Mouse (Mus musculus): ENCODE results near the gene Ccdc194.
"Not testable (repeated sequence)": the region's sequence is repeated elsewhere in the genome, so short reads cannot be mapped to it uniquely, and the experiment has no call there.

Gene Ccdc194

GRCm38 (mm10) chr8:71552770-71553169, 27.3 kb upstream of the Ccdc194 start:
- DNase-seq, result no peak

GRCm38 (mm10) chr8:71550754-71551153, 25.2 kb upstream of the Ccdc194 start:
- no peak for DNase-seq

- no peak for DNase-seq
These were observed 22.1 kb upstream of the Ccdc194 start for GRCm38 (mm10) chr8:71547590-71547989.

- no peak for DNase-seq
These were observed 19.5 kb upstream of the Ccdc194 start for GRCm38 (mm10) chr8:71545053-71545452.

GRCm38 (mm10) chr8:71543755-71544154, 18.2 kb upstream of the Ccdc194 start:
- no peak for DNase-seq

GRCm38 (mm10) chr8:71542632-71543343, 17.3 kb upstream of the Ccdc194 start, which contains the start of gene Mvb12a:
Mvb12a (plus strand) TSS chr8:71542922.
- DNase-seq, result peak; percentile 95

GRCm38 (mm10) chr8:71537028-71537867, 11.7 kb upstream of the Ccdc194 start, which contains the start of gene Bst2:
Bst2 (minus strand) TSS chr8:71537456.
- no peak for DNase-seq

- no peak for DNase-seq
These were observed 10.2 kb upstream of the Ccdc194 start for GRCm38 (mm10) chr8:71535663-71536062.

GRCm38 (mm10) chr8:71534263-71534810, 8.8 kb upstream of the Ccdc194 start:
- DNase-seq, result no peak

GRCm38 (mm10) chr8:71530735-71531467, 5.4 kb upstream of the Ccdc194 start:
- peak; percentile 47 for DNase-seq

GRCm38 (mm10) chr8:71528362-71529073, 3.0 kb upstream of the Ccdc194 start:
- DNase-seq, result no peak

- no peak for DNase-seq
These were observed 1.8 kb upstream of the Ccdc194 start for GRCm38 (mm10) chr8:71527162-71527870.

- no peak for DNase-seq
These were observed 761 bp upstream of the Ccdc194 start for GRCm38 (mm10) chr8:71526272-71526671.

- DNase-seq, result peak; percentile 93
These were observed 3.9 kb downstream of the Ccdc194 start for GRCm38 (mm10) chr8:71521634-71522033.

GRCm38 (mm10) chr8:71519037-71519825, 6.3 kb downstream of the Ccdc194 start:
- DNase-seq, result not testable (repeated sequence)

- DNase-seq, result no peak
These were observed 8.7 kb downstream of the Ccdc194 start for GRCm38 (mm10) chr8:71516786-71517185.

GRCm38 (mm10) chr8:71515043-71515442, 10.5 kb downstream of the Ccdc194 start:
- DNase-seq, result no peak

- DNase-seq, result no peak
These were observed 12.3 kb downstream of the Ccdc194 start for GRCm38 (mm10) chr8:71513018-71513754.

GRCm38 (mm10) chr8:71511644-71512043, 13.9 kb downstream of the Ccdc194 start, which contains the start of gene Plvap:
Plvap (minus strand) TSS chr8:71511752.
- no peak for DNase-seq

GRCm38 (mm10) chr8:71509316-71509715, 16.2 kb downstream of the Ccdc194 start:
- DNase-seq, result no peak

Measured in cerebellum, adult 8-10 months (tissue).